Mouse (Mus musculus) lung, adult 2 months (tissue): ENCODE measurements around the gene Dlat.

ENCODE experiments used
- CTCF ChIP-seq: fragments of 200-500 bp; IDR thresholded peaks from 2 replicates; pipeline ENCODE4 v1.5.1; 2011; ENCODE audit warnings: mild to moderate bottlenecking, low read length, control low read depth; ENCODE audit not compliant: insufficient read depth
- POLR2A ChIP-seq: fragments of 200-500 bp; IDR thresholded peaks from 2 replicates; pipeline ENCODE4 v1.6.1; 2011; ENCODE audit warnings: low read depth, mild to moderate bottlenecking, control low read depth, low read length, borderline replicate concordance; ENCODE audit errors: extremely low read depth

DNA sequence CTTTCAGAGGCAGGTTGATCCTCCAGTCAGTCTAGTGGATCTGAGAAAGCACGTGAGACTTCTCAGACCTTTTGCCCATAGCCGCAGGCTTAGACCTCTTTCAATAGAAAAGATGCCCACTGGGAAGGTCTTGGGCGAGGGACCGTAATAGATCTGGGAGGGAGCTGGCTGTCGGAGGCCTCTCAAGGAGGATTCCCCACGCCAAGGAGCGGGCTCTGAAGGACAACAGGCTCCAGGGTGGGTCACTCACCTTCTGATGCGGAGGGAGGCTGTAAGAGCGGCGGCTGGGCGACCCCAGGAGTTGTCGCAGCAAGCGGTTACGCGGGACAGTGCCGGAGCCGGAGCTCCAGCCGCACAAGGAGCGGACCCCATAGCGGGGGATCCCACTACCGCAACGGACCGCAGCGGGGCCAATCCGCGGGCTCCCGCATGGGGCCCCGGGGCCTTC lies 615 bp downstream of the Dlat start:
- TF ChIP-seq CTCF: no peak
- no peak for TF ChIP-seq POLR2A
